Mouse (Mus musculus) brain, embryonic 18.5 days (tissue): ENCODE data around the gene Caskin1.

Experiments
- DNase-seq: peaks from one replicate; pipeline ENCODE4 v3.0.0-alpha.2; 2012; ENCODE audit warnings: low read depth, low spot score

Caskin1 gene

DNA sequence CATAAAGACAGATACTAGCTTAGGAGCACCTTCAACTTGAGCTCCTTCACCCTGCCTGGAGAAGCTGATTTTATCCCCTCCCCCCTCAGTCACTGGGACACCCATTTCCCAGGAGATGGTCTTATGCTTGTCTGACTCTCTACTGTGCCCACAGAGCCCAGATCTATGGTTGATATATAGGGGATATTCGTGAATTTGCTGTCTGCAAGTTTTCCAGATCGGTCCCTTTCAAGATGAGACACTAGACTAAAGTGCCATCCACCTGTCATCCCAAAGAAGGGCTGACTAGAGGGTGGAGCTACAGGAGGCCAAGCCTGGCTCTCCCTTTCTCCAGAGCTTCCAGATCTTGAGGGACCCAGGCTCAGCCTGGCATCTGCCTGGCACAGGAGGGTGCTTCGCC, 42.7 kb downstream of the Caskin1 start:
- DNase-seq: no peak

DNA sequence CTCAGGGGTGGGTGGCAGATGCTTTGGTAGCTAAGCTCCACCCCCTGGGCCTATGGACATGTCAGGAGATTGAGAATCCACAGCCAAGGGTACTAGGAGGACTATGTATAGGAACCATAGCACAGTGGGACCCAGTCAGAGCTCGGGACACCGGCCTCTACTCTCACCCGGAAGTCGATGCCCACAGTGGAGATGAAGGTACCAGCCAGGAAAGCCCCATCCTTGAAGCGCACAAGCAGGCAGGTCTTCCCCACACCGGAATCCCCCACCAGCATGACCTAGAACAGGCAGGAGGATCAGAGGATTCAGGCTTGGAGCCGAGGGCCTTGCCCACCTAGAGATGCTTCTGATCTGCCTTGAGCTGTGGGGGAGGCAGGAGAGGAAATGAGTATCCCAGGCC, 43.6 kb downstream of the Caskin1 start:
- DNase-seq: no peak

DNA sequence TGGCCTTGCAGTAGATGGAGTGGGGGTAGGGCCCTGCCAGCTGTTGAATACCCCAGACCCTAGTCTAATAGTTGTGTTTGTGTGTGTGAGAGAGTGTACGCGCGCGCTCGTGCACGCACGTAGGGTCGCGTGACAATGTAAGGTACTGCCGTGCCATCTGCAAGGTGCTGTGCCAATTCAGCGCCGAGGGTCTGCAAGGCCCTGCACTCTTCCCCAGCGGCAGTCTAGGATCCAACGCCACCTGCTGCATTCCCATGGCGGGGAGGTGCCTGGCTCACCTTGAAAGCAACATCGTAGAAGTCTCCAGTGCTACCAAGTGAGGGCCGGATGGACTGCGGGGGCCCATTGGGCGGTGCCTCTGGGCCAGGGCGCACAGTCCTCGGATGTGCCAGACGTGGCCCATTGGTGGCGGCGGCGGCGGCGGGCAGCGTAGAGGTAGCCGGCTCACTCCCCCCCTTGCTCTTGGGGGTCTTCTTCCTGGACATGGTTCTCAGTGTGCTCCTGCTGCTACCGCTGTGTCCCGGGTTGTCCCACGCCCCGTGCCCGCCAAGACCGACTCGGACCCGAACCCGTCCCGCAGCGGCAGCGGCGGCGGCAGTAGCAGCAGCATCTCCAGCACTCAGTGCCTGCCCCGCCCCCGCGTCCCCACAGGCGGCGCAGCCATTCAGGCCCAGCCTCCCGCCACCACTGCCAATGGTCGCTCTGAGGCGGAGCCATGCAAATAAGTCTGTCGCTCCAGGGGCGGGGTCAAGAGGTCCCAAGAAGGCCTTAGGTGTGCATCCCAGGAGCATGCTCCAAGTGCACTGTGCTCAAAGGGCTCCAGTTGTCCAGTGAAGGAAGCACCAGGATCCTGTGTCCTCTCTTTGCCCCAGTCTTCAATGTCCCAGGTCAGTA, 44.9 kb downstream of the Caskin1 start:
- DNase-seq: no peak

DNA sequence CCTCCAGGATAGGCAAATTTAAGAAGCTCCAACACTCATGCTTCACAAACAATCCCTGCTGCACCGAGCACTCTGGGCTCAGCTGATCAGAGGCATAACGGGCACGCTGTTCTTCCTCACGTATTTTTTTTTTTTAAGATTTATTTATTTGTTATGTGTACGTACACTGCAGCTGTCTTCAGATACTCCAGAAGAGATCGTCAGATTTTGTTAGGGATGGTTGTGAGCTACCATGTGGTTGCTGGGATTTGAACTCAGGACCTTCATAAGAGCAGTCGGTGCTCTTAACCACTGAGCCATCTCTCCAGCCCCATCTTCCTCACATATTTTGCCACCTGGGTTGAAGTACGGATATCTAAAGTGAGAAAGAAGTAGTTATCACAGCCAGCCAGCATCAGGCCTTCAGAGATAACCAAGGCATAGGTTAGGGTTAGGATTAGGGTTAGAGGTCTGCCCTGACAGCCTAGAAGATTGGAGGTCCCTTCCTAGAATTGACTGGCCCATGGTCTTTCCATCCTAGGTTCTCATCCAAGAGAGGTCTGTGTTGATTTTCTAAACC, 45.8 kb downstream of the Caskin1 start, which contains the start of gene Rab26:
Gene Rab26 (minus strand): TSS at position 51 of the 559 bp plus-strand sequence.
- no peak for DNase-seq

DNA sequence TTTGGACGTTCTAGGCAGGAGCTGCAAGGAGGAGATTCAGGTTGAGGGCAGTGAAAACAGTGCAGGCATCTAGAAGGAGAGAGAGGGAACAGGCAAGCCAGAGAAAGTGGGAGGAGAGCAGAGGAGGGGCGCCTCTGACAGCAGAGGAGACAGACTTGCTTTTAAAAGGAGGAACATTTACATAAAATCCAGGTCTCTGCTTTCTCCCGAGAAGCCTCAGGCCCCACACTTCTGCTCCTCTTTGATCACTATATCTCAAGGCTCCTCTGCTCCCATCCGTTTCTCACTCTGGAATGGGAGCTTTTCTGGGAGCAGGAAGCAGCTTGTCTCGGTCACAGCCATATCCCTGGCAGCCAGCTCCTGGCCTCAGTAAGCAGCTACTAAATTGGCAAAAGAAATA, 46.9 kb downstream of the Caskin1 start:
- DNase-seq: no peak

DNA sequence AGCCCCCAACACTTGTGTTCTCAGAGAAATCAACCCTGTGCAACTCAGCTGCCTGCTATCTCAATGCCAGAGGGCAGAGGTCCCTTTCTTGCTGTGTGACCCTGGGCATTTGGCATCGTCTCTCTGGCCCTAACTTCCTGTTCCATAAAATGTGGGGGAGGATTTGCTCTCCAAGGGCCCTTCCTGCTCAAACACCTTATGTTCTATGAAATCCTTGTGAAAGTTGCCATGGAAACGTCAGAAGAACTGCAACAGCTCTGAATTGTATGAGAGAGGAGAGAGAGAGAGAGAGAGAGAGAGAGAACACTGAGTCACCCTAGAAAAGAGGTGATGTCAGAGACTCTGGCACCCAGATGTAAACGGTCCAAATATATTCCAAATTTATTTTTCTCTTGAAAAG, 49.1 kb downstream of the Caskin1 start:
- DNase-seq: no peak

DNA sequence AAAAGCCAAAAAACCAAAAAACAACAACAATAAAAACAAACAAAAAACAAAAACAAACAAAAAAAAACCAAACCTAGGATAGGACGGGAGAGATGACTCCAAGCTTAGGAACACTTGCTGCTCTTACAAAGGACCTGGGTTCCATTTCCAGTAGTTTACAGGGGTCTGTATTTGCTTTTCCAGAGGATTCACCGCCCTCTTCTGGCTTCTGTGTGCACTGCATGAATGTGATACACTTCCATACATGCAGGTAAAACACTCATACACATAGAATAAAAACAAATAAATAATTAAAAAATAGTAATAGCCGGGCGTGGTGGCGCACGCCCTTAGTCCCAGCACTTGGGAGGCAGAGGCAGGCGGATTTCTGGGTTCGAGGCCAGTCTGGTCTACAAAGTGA, 50.5 kb downstream of the Caskin1 start:
- DNase-seq: no peak

DNA sequence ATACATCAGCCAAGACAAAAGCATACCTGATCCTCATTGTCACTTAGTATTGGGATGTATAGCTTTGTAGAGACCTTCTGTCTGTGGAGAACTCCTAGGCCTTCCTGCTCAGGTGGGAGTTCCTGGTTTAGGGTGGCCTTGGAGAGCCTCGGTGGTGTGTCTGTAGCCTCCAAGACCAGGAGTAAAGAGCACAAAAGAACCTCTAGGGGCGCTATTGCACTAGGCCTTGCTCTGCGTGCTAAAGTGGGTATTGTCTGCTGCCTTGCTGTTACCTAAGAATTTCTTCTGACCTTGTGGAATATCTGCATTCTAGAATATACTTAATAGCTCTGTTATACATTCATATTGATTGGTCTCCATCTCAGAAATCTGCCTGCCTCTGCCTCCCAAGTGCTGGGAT, 52.0 kb downstream of the Caskin1 start:
- no peak for DNase-seq

DNA sequence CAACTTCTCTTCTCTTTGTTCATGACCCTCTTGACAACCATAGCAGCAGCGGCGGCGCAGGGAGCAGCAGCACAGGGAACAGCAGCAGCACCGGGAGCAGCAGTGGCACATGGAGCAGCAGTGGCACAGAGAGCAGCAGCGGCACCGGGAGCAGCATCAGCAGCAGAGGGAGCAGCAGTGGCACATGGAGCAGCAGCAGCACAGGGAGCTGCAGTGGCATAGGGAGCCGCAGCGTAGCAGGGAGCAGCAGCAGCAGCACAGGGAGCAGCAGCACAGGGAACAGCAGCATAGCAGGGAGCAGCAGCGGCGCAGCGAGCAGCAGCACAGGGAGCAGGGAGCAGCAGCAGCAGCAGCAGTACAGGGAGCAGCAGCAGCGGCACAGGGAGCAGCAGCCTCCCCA, 56.2 kb downstream of the Caskin1 start:
- DNase-seq: no peak

DNA sequence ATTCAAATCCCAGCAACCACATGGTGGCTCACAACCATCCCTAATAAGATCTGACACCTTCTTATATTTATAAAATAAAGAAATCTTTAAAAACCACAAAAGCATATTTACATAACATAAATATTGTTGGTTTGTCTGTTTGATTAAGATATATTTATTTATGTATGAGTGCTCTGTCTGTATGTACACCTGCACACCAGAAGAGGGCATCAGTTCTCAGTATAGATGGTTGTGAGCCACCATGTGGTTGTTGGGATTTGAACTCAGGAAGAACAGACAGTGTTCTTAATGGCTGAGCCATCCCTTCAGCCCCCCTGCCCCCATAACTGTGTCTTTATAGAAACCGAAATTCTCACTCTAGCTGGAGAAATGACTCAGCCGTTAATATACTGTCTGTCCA, 56.8 kb downstream of the Caskin1 start:
- no peak for DNase-seq

DNA sequence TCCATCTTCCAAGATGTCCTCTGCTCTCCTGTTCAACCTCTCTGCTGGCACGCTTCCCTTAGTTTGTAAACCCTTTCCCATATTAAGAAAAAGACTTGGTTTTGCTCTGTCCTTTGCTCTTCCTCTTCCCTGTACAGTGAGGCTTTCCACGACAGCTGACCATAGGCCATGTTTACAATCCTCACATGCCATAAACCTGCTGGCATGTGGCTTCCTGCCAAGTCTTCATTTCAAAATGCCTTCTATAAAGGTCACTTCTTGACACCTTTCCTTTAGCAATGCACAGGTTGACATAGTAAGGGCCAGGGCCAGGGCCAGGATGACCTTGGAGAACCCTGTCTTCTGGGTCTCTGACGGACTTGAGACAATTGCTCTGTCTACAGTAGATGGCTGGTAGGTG, 57.8 kb downstream of the Caskin1 start:
- DNase-seq: no peak

DNA sequence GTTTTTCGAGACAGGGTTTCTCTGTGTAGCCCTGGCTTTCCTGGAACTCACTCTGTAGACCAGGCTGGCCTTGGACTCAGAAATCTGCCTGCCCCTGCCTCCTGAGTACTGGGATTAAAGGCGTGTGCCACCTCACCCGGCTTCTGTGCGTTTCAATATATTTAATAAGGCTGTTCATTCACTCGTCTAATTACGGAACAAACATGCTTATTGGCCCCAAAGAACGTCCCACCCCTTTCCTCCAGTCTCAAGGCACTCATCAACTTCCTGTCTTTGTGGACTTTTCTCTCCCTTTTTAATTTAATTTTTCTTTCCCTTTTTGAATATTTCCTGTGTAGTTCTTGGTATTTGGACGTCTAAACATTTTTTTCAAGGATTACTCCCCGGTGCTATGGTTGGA, 60.0 kb downstream of the Caskin1 start:
- DNase-seq: no peak

DNA sequence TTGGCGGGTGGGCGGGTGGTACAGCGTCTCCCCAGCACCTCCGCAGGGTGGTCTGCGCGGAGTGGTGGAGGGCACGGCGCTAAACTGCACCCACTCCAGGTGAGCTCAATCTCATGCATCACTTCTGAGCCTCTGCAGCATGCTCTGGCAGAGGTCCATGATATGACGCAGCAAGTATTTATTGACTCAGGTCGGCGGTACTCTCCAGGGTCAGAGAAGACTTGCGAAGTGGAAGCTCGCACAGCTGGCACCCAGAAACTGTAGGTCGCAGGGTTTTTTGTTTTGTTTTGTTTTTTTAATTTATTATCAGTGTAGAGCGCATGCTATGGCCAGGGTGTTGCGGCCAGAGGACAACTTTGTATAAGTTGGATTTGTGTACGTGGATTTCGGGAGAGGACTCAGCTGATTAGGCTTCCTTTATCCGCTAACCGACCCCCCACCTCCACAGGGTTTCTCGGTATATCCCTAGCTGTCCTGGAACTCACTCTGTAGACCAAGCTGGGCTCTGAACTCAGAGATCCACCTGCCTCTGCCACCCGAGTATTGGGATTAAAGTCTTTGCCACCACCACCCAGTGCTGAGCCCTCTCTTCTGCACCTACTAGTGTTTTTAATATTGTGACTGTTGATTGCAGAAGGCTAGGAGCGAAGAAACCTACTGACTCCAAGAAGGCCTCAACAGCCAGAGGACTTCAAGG, 60.7 kb downstream of the Caskin1 start:
- no peak for DNase-seq

DNA sequence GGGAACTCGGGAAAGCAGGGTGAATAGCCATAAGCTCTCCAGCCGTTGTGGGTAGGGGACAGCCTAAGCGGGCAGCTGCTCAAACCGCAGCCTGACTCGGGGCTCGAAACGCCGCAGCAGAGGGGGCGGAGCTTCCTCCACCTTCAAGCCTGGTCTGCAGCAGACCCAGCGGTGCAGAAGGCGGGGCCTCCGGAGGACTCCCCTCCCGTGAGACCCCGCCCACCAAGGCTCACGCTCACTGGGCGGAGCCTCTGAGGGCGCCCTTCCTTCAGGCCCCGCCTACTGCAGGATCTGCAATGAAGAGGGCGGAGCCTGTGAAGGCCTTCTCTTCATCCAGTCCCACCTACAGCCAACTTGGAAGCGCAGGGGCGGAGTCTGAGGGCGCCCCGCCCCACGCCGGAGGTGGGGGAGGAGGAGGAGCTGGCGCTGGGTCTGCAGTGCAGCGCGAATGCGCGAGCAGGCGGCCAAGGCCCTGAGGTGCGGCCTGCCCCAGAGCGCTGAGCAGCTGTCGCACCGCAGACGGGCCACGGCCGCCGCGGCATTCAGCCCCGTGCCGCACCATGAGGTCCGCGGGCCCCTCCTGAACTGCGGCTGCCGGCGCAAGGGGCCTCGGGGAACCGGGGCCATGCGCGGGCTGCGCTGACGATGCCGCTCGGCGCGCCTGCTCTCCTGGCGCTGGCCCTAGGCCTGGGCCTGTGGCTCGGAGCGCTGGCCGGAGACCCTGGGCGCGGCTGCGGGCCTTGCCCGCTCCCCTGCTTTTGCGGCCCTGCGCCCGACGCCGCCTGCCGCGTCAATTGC, 61.4 kb downstream of the Caskin1 start, which contains the start of gene Pkd1:
Gene Pkd1 (plus strand): TSS at position 217 of the 798 bp plus-strand sequence.
- DNase-seq: peak; percentile 95

DNA sequence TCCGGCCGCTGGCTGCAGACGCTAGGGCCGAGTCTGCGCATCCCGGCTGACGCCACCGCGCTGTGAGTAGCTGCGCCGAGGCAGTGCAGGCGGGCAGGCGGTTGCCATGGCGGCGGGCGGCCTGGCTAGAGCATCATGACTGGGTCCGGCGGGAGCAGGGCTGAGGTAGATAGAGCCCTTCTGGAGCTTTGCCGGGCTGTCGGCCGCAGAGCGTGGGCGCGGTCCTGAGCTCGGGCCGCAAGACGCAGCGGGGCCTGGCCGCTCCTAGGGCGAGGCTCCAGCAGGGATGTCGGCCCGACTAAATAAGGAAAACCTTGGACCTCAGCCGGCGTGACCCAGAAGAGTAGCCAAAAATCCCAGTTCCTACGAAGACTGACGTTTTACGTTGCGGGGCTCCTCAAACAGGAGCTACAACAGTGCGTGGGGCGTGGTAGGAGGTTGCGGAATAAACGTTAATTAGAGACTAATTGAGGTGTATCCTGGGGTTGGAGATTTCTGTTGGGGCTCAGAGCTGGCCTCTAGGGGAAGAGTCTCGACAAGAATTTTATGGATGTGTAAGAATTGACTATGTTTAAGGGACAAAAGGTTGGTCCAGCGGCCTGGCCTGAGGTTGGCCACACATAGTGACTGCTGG, 62.1 kb downstream of the Caskin1 start:
- no peak for DNase-seq

DNA sequence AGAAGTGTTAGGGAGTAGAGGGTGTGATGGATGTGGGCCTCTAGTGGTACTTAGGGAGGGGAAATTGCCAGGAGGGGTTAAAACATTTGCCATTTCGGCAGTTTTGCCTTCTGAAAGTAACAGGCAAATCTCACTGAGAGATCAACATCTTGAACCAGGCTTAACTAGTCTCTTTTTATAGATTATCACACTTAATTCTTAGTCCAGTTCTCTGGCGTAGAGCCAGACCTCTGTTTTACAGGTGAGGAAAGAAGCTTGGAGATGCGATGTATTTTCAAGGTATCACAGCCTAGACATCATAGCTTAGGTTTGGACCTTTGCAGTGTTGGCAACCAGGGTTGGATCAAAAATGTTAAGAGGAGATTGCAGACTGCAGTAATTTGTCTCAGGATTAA, 62.6 kb downstream of the Caskin1 start:
- DNase-seq: no peak

DNA sequence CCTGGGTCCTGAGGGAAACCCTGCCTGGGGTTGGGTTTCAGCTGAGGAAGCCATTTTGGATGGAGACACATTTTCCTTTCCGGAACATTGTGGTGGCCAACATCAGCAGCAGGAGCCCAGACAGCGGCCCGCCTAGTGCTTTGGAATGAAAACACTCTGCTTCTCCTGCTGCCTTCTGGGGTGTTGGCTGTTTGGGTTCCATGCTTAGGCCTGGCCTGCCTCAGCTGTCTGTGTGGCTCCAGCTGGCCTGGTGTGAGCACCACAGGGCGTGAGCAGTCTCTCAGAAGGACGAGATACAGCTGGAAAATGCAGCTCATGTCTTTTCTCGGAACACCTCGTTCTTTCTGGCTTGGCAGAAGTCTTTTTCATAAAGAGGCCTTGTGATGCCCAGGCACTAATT, 68.7 kb downstream of the Caskin1 start:
- DNase-seq: no peak
